Mouse (Mus musculus): ENCODE data around the gene Slit1. TPM values are rescaled to one million over a fixed set of nuclear protein-coding genes. Genes with fewer than 3 reads are reported as not detected.

The Slit1 gene
- polyA plus RNA-seq, 1 experiment from 2014 or later: 35.8 TPM

DNA sequence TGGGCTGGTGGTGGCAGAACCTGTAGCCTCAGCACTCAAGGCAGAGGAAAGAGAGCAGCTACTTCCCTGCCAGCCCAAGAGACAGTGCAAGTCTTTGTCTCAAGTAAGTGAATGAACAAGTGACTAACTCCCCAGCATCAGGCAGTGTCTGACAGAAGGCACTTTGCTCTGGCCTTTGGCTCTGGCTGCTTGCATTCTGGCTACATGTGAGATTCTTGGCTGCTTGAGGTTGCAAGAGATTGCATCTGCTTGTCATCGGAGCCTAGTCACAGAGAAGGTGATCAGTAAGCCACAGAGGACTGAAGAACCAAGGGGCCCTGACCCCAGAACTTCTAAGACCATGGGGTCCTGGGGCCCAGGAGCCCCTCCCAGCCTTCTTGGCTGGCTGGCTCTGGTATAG is 59.5 kb downstream of the Slit1 start:
- H3K9me3 ChIP-seq: no peaks in the 10 kb centered on the region
- no peak for ATAC-seq (ENCODE audit: low read depth)
- no peak overlapping the region for H3K4me2 ChIP-seq
- no peaks in the 10 kb centered on the region for H3K36me3 ChIP-seq
- 50% methylated on average over 1 of the region's 1 CpGs for WGBS
- no peak overlapping the region for H3K4me3 ChIP-seq
- no peak overlapping the region; the same call in 1 of the 2 replicates for H3K9ac ChIP-seq
- H3K4me1 ChIP-seq (replicated peaks): peaks cover 78% of the 10 kb centered on the region
- H3K27me3 ChIP-seq: peaks cover 2% of the 10 kb centered on the region; the same call in 1 of the 2 replicates
- no peak overlapping the region; the same call in 1 of the 2 replicates for H3K27ac ChIP-seq (replicated peaks)

DNA sequence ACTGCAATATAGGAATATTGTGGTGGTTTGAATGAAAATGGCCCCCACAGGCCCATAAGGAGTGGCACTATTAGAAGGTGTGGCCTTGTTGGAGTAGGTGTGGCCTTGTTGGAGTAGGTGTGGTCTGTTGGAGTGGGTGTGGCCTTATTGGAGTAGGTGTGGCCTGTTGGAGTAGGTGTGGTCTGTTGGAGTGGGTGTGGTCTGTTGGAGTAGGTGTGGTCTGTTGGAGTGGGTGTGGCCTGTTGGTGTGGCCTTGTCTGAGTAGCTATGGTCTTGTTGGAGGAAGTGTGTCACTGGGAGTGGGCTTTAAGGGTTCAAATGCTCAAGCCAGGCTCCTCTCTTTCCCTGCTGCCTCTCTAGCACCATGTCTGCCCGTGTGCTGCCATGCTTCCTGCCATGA is 63.2 kb downstream of the Slit1 start:
- Histone ChIP-seq H3K36me3 (no peaks in the 10 kb centered on the region), H3K27ac (replicated peaks) (no peak overlapping the region; the same call in 1 of the 2 replicates), H3K4me2 (no peak overlapping the region), H3K4me1 (replicated peaks) (peaks cover 83% of the 10 kb centered on the region), H3K9ac (no peak overlapping the region), H3K9me3 (no peaks in the 10 kb centered on the region), H3K27me3 (peaks cover 11% of the 10 kb centered on the region; the same call in 1 of the 2 replicates), H3K4me3 (no peak overlapping the region)
- WGBS: 44% methylated on average over 1 of the region's 1 CpGs
- no peak for ATAC-seq (ENCODE audit: low read depth)

- Histone ChIP-seq H3K9me3 (no peaks in the 10 kb centered on the region), H3K27me3 (peaks cover 11% of the 10 kb centered on the region; the same call in 1 of the 2 replicates), H3K9ac (0 out of 2 replicates have a peak overlapping the region, but pooled peaks have one; percentile 19), H3K27ac (replicated peaks) (peak overlapping the region; percentile 59), H3K4me2 (peak overlapping the region; percentile 33), H3K4me1 (replicated peaks) (peaks cover 80% of the 10 kb centered on the region), H3K4me3 (no peak overlapping the region), H3K36me3 (no peaks in the 10 kb centered on the region)
- no peak for ATAC-seq (ENCODE audit: low read depth)
- WGBS: 15% methylated on average over 15 of the region's 15 CpGs
Observed at GRCm38 (mm10) chr19:41679028-41679427, 64.4 kb downstream of the Slit1 start.

DNA sequence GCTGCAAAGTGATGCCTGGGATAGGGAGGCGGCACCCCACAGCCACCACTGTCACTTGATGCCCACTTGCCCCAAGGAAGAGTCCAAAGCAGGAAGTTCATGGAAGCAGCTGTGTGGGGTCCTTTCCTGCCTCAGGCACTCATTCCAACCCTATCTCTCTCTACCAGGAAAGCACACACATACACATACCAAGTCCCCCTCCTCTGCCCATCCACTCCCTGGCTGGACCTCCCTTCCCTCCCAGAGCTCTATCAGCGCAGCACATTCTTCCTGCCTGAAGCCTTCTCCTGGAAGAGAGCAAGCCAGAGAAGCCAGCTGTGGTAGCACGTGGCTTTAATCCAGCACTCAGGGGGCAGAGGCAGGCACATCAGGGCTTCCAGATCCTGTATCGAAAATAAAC is 65.9 kb downstream of the Slit1 start:
- WGBS: 66% methylated on average over 4 of the region's 4 CpGs
- no peak overlapping the region for H3K4me3 ChIP-seq
- no peak overlapping the region for H3K4me2 ChIP-seq
- no peak for ATAC-seq (ENCODE audit: low read depth)
- H3K4me1 ChIP-seq (replicated peaks): peaks cover 91% of the 10 kb centered on the region
- H3K36me3 ChIP-seq: no peaks in the 10 kb centered on the region
- no peak overlapping the region for H3K9ac ChIP-seq
- H3K27me3 ChIP-seq: peaks cover 9% of the 10 kb centered on the region; the same call in 1 of the 2 replicates
- H3K9me3 ChIP-seq: no peaks in the 10 kb centered on the region
- no peak overlapping the region for H3K27ac ChIP-seq (replicated peaks)

DNA sequence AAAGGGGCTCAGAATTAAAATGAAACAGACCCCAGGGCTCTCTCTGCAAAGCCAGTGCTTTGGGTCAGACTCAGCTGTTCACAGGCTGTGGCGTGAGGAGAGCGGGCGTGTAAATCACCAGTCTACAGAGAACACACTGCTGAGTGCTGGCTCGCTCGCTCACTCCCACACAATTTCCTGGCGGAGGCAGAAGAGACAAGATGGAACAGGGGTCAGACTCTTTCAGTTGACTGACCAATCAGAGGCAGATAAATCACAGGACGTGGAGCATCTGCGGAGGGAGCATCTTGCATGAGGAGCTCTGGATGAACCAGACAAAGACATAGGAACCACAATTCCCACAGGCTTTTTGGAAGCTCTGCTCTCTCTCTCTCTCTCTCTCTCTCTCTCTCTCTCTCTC is 67.9 kb downstream of the Slit1 start:
- Histone ChIP-seq H3K27me3 (peaks cover 9% of the 10 kb centered on the region; the same call in 1 of the 2 replicates), H3K9ac (peak overlapping the region; percentile 22; the same call in 1 of the 2 replicates), H3K27ac (replicated peaks) (peak overlapping the region; percentile 77), H3K36me3 (no peaks in the 10 kb centered on the region), H3K4me2 (no peak overlapping the region), H3K4me1 (replicated peaks) (peaks cover 92% of the 10 kb centered on the region), H3K4me3 (no peak overlapping the region), H3K9me3 (no peaks in the 10 kb centered on the region)
- WGBS: 15% methylated on average over 8 of the region's 8 CpGs
- ATAC-seq (ENCODE audit: low read depth): 0 out of 2 replicates have a peak, but pooled peaks have one; percentile 32

DNA sequence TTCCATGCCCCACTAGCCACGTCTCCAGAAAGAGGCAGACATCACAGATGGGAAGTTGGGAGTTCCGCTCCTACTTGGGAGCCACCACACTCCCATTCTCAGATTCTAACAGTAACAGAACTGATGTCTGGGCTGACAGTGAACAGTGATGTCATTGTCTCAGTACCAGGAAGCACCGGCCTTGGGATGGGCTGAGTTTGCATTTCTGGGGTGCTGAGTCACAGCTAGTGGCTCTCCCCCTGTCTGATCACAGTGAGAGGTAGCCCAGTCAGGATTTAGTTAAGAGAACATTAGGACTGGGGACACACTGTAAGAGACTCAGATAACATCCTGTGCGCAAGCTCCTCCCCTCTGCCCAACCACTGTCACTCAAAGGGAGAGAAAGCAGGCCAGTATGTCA is 69.1 kb downstream of the Slit1 start:
- Histone ChIP-seq H3K27me3 (peaks cover 9% of the 10 kb centered on the region; the same call in 1 of the 2 replicates), H3K27ac (replicated peaks) (no peak overlapping the region; the same call in 1 of the 2 replicates), H3K36me3 (no peaks in the 10 kb centered on the region), H3K4me2 (no peak overlapping the region), H3K9me3 (no peaks in the 10 kb centered on the region), H3K4me3 (no peak overlapping the region), H3K4me1 (replicated peaks) (peaks cover 95% of the 10 kb centered on the region), H3K9ac (no peak overlapping the region)
- no peak for ATAC-seq (ENCODE audit: low read depth)
- WGBS: 64% methylated on average over 4 of the region's 4 CpGs

- Histone ChIP-seq H3K27ac (replicated peaks) (peak overlapping the region; percentile 34), H3K4me2 (no peak overlapping the region), H3K4me1 (replicated peaks) (peaks cover 95% of the 10 kb centered on the region), H3K4me3 (no peak overlapping the region), H3K27me3 (no peaks in the 10 kb centered on the region), H3K9me3 (no peaks in the 10 kb centered on the region), H3K9ac (no peak overlapping the region), H3K36me3 (no peaks in the 10 kb centered on the region)
- ATAC-seq (ENCODE audit: low read depth): 0 out of 2 replicates have a peak, but pooled peaks have one; percentile 17
- WGBS: 19% methylated on average over 4 of the region's 4 CpGs
Observed at GRCm38 (mm10) chr19:41672836-41673235, 70.6 kb downstream of the Slit1 start.

- Histone ChIP-seq H3K27ac (replicated peaks) (peak overlapping the region; percentile 83), H3K4me1 (replicated peaks) (peaks cover 85% of the 10 kb centered on the region), H3K36me3 (no peaks in the 10 kb centered on the region), H3K4me3 (no peak overlapping the region), H3K27me3 (peaks cover 6% of the 10 kb centered on the region), H3K9ac (no peak overlapping the region), H3K4me2 (no peak overlapping the region), H3K9me3 (no peaks in the 10 kb centered on the region)
- 20% methylated on average over 7 of the region's 7 CpGs for WGBS
- ATAC-seq (ENCODE audit: low read depth): no peak
Observed at GRCm38 (mm10) chr19:41670931-41671330, 72.5 kb downstream of the Slit1 start.

- 8% methylated on average over 5 of the region's 5 CpGs for WGBS
- H3K9me3 ChIP-seq: no peaks in the 10 kb centered on the region
- H3K4me2 ChIP-seq: 0 out of 2 replicates have a peak overlapping the region, but pooled peaks have one; percentile 6
- no peak overlapping the region for H3K9ac ChIP-seq
- peak overlapping the region; percentile 83 for H3K27ac ChIP-seq (replicated peaks)
- peaks cover 85% of the 10 kb centered on the region for H3K4me1 ChIP-seq (replicated peaks)
- peaks cover 6% of the 10 kb centered on the region for H3K27me3 ChIP-seq
- H3K4me3 ChIP-seq: no peak overlapping the region
- ATAC-seq (ENCODE audit: low read depth): 0 out of 2 replicates have a peak, but pooled peaks have one; percentile 12
- H3K36me3 ChIP-seq: no peaks in the 10 kb centered on the region
Observed at GRCm38 (mm10) chr19:41670473-41670872, 73.0 kb downstream of the Slit1 start.

GRCm38 (mm10) chr19:41669747-41670342 is 73.6 kb downstream of the Slit1 start:
- H3K9ac ChIP-seq: peak overlapping the region; percentile 39; the same call in 1 of the 2 replicates
- peaks cover 85% of the 10 kb centered on the region for H3K4me1 ChIP-seq (replicated peaks)
- no peak overlapping the region for H3K4me3 ChIP-seq
- H3K9me3 ChIP-seq: no peaks in the 10 kb centered on the region
- WGBS: 4% methylated on average over 12 of the region's 12 CpGs
- H3K27ac ChIP-seq (replicated peaks): peak overlapping the region; percentile 83
- H3K36me3 ChIP-seq: no peaks in the 10 kb centered on the region
- H3K27me3 ChIP-seq: peaks cover 9% of the 10 kb centered on the region
- peak overlapping the region; percentile 6 for H3K4me2 ChIP-seq
- ATAC-seq (ENCODE audit: low read depth): peak; percentile 60

GRCm38 (mm10) chr19:41667591-41667990 is 75.9 kb downstream of the Slit1 start:
- Histone ChIP-seq H3K4me1 (replicated peaks) (peaks cover 87% of the 10 kb centered on the region), H3K27ac (replicated peaks) (no peak overlapping the region), H3K9me3 (no peaks in the 10 kb centered on the region), H3K4me3 (no peak overlapping the region), H3K36me3 (no peaks in the 10 kb centered on the region), H3K4me2 (no peak overlapping the region), H3K9ac (no peak overlapping the region), H3K27me3 (peaks cover 17% of the 10 kb centered on the region)
- WGBS: 64% methylated on average over 6 of the region's 6 CpGs
- ATAC-seq (ENCODE audit: low read depth): no peak

DNA sequence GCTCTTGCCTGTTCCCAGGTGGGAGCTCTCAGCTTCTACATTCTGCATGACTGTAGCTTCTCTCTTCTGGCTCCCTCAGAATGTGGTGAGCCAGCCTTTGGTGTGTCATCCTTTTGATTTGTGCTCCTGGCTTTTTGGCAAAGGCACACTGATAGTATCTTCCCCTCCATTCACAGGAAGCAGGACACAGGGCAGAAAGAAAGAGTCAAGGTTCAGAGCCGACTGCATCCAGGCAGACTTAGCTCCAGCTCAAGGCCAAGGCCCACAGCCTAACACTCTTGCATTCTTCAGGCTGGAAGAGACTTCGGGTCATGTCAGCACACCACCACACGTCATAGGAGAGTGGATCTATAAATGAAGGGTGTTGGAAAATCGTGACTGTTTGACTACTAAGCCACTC is 77.5 kb downstream of the Slit1 start:
- no peak for ATAC-seq (ENCODE audit: low read depth)
- no peaks in the 10 kb centered on the region for H3K9me3 ChIP-seq
- H3K4me1 ChIP-seq (replicated peaks): peaks cover 86% of the 10 kb centered on the region
- no peak overlapping the region for H3K4me3 ChIP-seq
- WGBS: 75% methylated on average over 4 of the region's 4 CpGs
- no peak overlapping the region for H3K9ac ChIP-seq
- no peaks in the 10 kb centered on the region for H3K36me3 ChIP-seq
- H3K27ac ChIP-seq (replicated peaks): no peak overlapping the region
- peaks cover 20% of the 10 kb centered on the region for H3K27me3 ChIP-seq
- no peak overlapping the region for H3K4me2 ChIP-seq
